Mouse (Mus musculus) v-Abl transformed pro-B cells (cell line): ENCODE results near the gene Ppp4r2.

Experiments
- in situ Hi-C, 2 experiments: fragments of 400-800 bp; cut with MboI; formaldehyde crosslinking; loops; one replicate each; pipeline ENCODE4 v1.15.1; 2025; ENCODE audit not compliant: unreplicated experiment in 2 of 2

Gene Ppp4r2

GRCm38 (mm10) chr6:100833355-100833754 lies at the start of gene Ppp4r2:
TSS of gene Ppp4r2 (plus strand) at chr6:100833622.
- in situ Hi-C loops, result loop anchor here (10.0 to 25.0 kb wide), 3 partner anchors 159 to 1171 kb away; partner anchors contain the start of genes Eif4e3 (in 2 of the 2), Gm20696 (in 2 of the 2), Rybp (in 2 of the 2) and Shq1 (in 1 of the 2)

DNA sequence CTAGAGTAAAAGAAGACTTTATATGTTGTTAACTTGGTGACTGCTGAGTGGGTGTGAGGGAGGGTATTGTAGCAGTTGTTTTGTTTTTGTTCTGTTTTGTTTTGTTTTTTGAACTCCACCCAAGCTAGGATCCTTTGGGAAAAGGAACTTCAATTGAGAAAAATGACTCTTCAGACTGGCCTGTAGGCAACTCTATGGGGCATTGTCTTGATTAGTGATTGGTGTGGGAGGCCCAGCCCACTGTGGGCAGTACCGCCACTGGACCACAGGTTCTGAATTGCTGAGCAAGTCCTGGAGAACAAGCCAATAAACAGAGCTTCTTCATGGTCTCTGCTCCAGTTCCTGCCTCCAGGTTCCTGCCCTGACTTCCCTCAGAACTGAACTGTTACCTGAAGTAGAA lies 45.7 kb upstream of the Ppp4r2 start:
- in situ Hi-C loops, result no loop called here

- in situ Hi-C loops, result no loop called here
Observed at GRCm38 (mm10) chr6:100789161-100789560, 44.3 kb upstream of the Ppp4r2 start.

DNA sequence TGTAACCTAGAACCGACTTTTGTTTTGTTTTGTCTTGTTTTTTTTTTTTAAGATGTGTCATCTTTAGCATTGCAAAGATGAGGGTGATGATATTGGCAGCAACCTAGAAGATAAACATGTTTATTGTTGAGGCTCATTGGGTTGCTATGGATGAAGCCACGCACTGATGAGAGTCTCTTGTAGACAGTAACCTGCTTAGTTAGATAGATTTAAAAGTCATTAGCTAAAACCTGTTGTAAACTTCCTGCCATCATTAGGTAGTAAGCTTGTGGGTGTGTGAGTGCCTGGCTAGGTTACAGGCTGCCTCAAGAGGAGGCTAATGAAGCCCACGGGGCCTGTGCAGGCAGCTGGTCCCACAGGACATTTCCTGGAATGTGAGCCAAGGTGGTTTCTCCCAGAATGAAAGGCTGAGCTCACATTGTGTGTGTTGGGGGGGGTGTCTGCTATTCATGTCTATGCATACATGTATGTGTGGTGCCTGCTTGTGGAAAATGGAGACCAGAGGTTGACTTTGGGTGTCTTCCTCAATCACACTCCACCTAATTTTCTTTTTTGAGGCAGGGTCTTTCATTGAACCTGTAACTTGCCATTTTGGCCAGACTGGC lies 41.3 kb upstream of the Ppp4r2 start:
- in situ Hi-C loops, result no loop called here

GRCm38 (mm10) chr6:100792973-100793769 lies 40.3 kb upstream of the Ppp4r2 start:
- in situ Hi-C loops, result no loop called here

DNA sequence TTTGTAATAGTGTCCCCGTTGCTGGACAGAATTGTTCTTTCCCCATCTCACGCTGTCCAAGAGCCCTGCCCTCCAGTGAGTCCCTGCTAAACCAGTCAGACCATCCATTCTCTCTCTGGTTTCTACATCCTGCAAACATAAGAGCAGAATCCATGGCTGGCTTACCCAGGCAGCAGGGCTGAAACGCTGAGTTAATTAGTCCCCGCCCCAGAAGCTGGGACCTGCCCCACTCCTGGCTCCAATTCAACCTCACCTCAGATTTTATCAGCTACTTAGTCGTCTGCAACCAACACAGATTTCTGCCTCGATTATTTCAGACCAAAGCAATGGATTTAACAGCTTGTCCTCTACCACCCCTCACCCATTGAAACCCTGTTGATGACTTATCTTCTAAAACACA lies 37.6 kb upstream of the Ppp4r2 start:
- in situ Hi-C loops, result no loop called here

DNA sequence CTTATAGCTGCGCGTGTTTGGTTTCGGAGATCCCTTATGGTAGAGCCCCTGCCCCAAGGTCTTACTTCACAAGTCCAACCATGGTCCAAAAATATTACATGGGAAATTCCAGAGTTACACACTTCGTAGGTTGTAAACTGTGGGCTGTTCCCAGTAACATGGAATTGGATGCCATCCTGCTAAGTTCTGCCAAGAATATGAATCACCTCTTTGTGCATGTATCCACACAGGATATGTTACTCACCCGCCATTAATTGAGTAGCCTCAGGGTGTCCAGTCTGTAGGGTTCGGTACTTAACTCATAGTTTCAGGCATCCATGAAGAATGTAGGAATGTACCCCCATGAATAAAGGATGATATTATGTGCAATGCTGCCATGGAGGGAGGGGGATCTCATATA lies 34.1 kb upstream of the Ppp4r2 start:
- in situ Hi-C loops, result no loop called here

GRCm38 (mm10) chr6:100799766-100800165 lies 33.7 kb upstream of the Ppp4r2 start:
- in situ Hi-C loops, result no loop called here

- in situ Hi-C loops, result no loop called here
Observed at GRCm38 (mm10) chr6:100800497-100800955, 32.9 kb upstream of the Ppp4r2 start.

- in situ Hi-C loops, result no loop called here
Observed at GRCm38 (mm10) chr6:100802381-100803083, 30.9 kb upstream of the Ppp4r2 start.

GRCm38 (mm10) chr6:100803250-100803649 lies 30.2 kb upstream of the Ppp4r2 start:
- in situ Hi-C loops, result no loop called here

DNA sequence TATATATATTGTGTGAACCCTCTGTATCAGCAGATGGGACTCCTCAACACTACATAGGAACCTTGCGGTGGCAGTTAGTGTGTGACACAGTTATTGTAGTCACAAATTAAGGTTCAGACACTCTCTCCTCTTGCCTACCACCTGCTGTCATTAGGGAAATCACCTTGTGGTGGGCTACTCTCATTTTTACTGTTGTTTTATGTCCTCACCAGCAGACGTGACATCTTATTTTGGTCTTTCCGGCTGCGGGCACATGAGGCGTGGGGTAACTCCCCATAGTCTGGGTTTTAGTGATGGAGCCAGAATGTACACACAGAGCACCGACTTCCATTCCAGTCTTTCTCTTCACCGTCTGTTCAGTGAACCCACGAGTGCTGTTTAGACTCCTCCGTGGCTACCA lies 26.2 kb upstream of the Ppp4r2 start:
- in situ Hi-C loops, result no loop called here

DNA sequence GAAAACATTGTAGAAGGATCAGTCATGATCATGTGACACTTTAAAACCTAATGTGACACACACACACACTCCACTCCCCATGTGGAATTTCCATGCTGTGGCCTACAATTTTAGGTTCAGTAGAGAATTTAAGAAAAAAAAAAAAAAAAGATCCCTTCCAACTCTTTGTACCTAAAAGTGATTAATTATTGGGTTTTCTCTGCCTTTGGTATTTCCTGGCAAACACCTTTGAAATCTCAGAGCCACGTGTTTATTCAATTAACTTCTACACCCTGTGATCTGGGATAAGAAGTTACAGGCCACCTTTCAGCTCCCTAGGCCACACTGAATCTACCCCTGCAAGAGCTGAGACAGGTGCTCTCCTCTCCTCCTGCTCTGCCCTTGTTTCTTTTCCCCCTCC lies 25.7 kb upstream of the Ppp4r2 start:
- in situ Hi-C loops, result no loop called here

- in situ Hi-C loops, result no loop called here
Observed at GRCm38 (mm10) chr6:100808221-100808778, 25.1 kb upstream of the Ppp4r2 start.

GRCm38 (mm10) chr6:100810117-100810516 lies 23.3 kb upstream of the Ppp4r2 start:
- in situ Hi-C loops, result no loop called here

DNA sequence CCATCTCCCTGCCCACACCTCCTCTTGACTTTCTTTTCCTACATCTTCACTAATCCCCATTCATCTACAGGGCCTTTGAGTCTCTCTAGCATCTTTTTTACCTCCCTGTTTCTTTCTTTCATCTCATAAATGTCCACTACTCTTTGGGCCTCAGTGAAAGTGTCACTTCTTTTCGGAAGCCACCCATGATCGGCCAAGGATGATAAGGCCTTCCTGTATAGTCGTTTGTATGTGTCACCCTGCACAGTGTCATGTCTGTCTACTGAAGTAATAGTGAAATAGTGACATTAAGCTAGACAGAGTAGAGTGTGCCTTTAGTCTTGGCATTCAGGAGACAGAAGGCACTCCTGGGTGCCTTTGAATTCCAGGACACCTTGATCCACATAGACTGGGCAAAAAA lies 21.7 kb upstream of the Ppp4r2 start:
- in situ Hi-C loops, result no loop called here

DNA sequence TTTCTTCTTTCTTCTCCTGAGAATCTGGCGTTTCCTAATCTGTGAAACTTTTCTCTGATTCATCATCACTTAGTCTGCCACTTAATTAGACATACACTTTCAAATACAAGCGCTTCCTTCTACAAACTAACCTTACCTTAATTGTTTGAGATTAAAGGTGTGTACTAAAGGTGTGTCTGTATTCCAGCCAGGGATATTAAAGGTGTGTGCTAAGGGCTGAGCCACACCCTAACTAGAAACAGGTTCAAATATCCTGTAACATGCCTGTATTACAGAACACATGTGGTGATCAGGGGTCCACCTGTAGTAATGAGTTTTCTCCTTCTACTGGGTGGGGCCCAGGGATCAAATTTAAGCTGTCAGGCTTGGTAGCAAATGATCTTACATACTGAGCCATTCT lies 12.1 kb upstream of the Ppp4r2 start:
- in situ Hi-C loops, result no loop called here

- in situ Hi-C loops, result no loop called here
Observed at GRCm38 (mm10) chr6:100823356-100823755, 10.1 kb upstream of the Ppp4r2 start.

- in situ Hi-C loops, result no loop called here
Observed at GRCm38 (mm10) chr6:100824381-100824965, 8.9 kb upstream of the Ppp4r2 start.

DNA sequence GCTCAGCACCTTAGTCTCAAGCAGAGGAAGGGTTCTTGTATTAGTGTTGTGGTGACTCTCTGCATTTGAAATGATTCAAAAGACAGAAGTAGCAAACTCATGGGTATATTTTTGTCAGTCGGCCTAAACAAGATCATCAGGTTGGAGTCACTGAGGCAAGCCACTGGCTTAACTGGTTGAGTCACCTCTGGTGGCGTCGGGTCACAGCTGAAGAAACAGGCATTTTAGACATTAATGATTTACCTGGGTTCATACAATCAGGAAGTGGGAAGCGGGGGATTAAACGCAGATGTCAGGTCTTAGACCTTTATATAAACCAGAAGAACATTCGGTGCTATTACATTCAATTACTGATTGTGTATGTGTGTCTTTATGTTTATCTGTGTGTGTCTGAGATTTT lies 7.4 kb upstream of the Ppp4r2 start:
- in situ Hi-C loops, result loop anchor here (25.0 kb wide), 2 partner anchors 539 to 1164 kb away; partner anchors contain the start of genes Eif4e3 (in 2 of the 2), Gm20696 (in 2 of the 2) and Rybp (in 2 of the 2)
